Mouse (Mus musculus) bone marrow, adult 2 months (tissue): ENCODE data around the gene Atp8b4.

Source experiments
- CTCF ChIP-seq: fragments of 200-500 bp; IDR thresholded peaks from 2 replicates; pipeline ENCODE4 v1.5.1; 2011; ENCODE audit warnings: low read length, control low read depth; ENCODE audit not compliant: control insufficient read depth, insufficient read depth
- POLR2A ChIP-seq: fragments of 200-500 bp; IDR thresholded peaks from 2 replicates; pipeline ENCODE4 v1.6.1; 2011; ENCODE audit warnings: low read depth, mild to moderate bottlenecking, control low read depth, low read length, borderline replicate concordance; ENCODE audit not compliant: control insufficient read depth

DNA sequence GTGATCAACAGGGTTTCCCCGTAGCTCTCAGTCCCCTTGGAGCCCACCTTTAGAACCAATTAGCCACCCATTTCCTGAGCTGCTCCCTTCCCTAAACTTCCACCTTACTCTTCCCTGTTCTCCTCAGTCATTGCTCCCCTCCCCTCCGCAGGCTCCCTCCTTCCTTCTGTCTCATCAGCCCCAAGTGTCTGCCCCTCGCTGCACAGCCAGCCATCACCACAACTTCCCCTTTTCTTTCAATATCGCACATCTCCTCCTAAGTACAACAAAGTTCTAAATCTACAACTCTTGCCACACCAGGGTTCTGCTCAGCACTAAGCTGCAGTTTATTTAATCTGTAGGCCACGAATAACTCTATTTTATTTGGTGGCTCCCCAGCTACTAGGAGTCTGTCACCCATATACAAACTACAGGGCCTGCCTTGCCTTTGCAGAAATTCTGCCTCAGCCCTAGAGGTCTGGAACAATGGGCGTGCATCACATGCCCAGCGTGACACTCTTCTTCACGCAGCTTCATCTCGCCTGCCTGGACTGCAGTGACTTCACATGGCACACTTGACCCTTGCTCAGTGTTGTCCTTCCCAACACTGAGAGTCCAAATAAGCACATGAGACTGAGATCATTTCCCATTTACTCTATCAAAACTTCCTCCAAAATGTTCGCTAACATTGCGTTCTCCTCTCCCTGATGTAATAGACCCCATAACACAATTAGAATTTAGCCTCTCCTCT lies 24.6 kb downstream of the Atp8b4 start:
- TF ChIP-seq POLR2A = no peak
- TF ChIP-seq CTCF = no peak
